Mouse (Mus musculus) kidney, embryonic 15.5 days (tissue): ENCODE measurements around the gene Fam3b. TPM values are rescaled to one million over a fixed set of nuclear protein-coding genes. Genes with fewer than 3 reads are reported as not detected.

Experiments
- ATAC-seq: fragments of 200-750 bp; cut with Nextera tagmentation; replicated peaks from 2 replicates; pipeline ENCODE4 v1.8.0; 2017; ENCODE audit warnings: moderate TSS enrichment; ENCODE audit not compliant: low FRiP score
- H3K27ac ChIP-seq: fragments of 300-500 bp; sonication (generic); 2 replicates; pipeline ENCODE4 v1.5.1; 2015; ENCODE audit warnings: mild to moderate bottlenecking, inconsistent platforms
- H3K27me3 ChIP-seq: fragments of 300-500 bp; sonication (generic); 2 replicates; pipeline ENCODE4 v1.6.1; 2015; ENCODE audit warnings: inconsistent platforms
- H3K36me3 ChIP-seq: fragments of 300-500 bp; sonication (generic); 2 replicates; pipeline ENCODE4 v1.6.1; 2015; ENCODE audit warnings: inconsistent platforms
- H3K4me1 ChIP-seq: fragments of 300-500 bp; sonication (generic); 2 replicates; pipeline ENCODE4 v1.6.1; 2015; ENCODE audit warnings: inconsistent platforms
- H3K4me2 ChIP-seq: fragments of 300-500 bp; sonication (generic); 2 replicates; pipeline ENCODE4 v1.6.1; 2015; ENCODE audit warnings: moderate library complexity, mild to moderate bottlenecking, inconsistent platforms
- H3K4me3 ChIP-seq: fragments of 300-500 bp; sonication (generic); replicated peaks from 2 replicates; pipeline ENCODE4 v1.5.1; 2015; ENCODE audit warnings: mild to moderate bottlenecking, inconsistent platforms
- H3K9ac ChIP-seq: fragments of 300-500 bp; sonication (generic); 2 replicates; pipeline ENCODE4 v1.6.1; 2015; ENCODE audit warnings: mild to moderate bottlenecking, inconsistent platforms
- H3K9me3 ChIP-seq: fragments of 300-500 bp; sonication (generic); replicated peaks from 2 replicates; pipeline ENCODE4 v1.6.1; 2016; ENCODE audit warnings: inconsistent platforms
- WGBS: fragments of 180-500 bp; shearing (Covaris S2); methylation state at CpG from one replicate; pipeline ENCODE4 v1.1.7; 2015; ENCODE audit warnings: mixed read lengths; 5-methylcytosine and 5-hydroxymethylcytosine counted together
- polyA plus RNA-seq: library from polyadenylated mRNA; unstranded; fragments of >200 nt; fragmentation: Nextera tagmentation; extraction: Ambion mirVana; gene quantifications from 2 replicates; pipeline ENCODE4 v1.2.1, GENCODE M21; 2015

Fam3b gene
- polyA plus RNA-seq, 1 experiment from 2014 or later: not detected

GRCm38 (mm10) chr16:97476524-97476923, 38.1 kb downstream of the Fam3b start:
- WGBS: 78% methylated on average over 1 of the region's 1 CpGs
- H3K4me3 ChIP-seq: no peak overlapping the region
- H3K4me1 ChIP-seq: no peaks in the 10 kb centered on the region
- H3K9me3 ChIP-seq: no peaks in the 10 kb centered on the region
- H3K9ac ChIP-seq: no peak overlapping the region
- H3K27me3 ChIP-seq: no peaks in the 10 kb centered on the region
- H3K27ac ChIP-seq: no peak overlapping the region
- H3K4me2 ChIP-seq: no peak overlapping the region
- H3K36me3 ChIP-seq: no peaks in the 10 kb centered on the region
- ATAC-seq: no peak

GRCm38 (mm10) chr16:97475581-97475980, 39.0 kb downstream of the Fam3b start:
- H3K27me3 ChIP-seq: no peaks in the 10 kb centered on the region
- no peak overlapping the region for H3K4me2 ChIP-seq
- ATAC-seq: no peak
- no peak overlapping the region for H3K27ac ChIP-seq
- WGBS: 82% methylated on average over 3 of the region's 3 CpGs
- no peak overlapping the region for H3K4me3 ChIP-seq
- no peaks in the 10 kb centered on the region for H3K9me3 ChIP-seq
- no peaks in the 10 kb centered on the region for H3K4me1 ChIP-seq
- no peaks in the 10 kb centered on the region for H3K36me3 ChIP-seq
- no peak overlapping the region for H3K9ac ChIP-seq

GRCm38 (mm10) chr16:97474671-97475070, 39.9 kb downstream of the Fam3b start:
- Histone ChIP-seq H3K4me3 (no peak overlapping the region), H3K9me3 (no peaks in the 10 kb centered on the region), H3K36me3 (no peaks in the 10 kb centered on the region), H3K9ac (no peak overlapping the region), H3K27ac (no peak overlapping the region), H3K27me3 (no peaks in the 10 kb centered on the region), H3K4me1 (no peaks in the 10 kb centered on the region), H3K4me2 (no peak overlapping the region)
- no peak for ATAC-seq
- 80% methylated on average over 2 of the region's 2 CpGs for WGBS

- H3K36me3 ChIP-seq: no peaks in the 10 kb centered on the region
- H3K27me3 ChIP-seq: no peaks in the 10 kb centered on the region
- no peak overlapping the region for H3K9ac ChIP-seq
- H3K4me3 ChIP-seq: no peak overlapping the region
- H3K4me2 ChIP-seq: no peak overlapping the region
- no peaks in the 10 kb centered on the region for H3K4me1 ChIP-seq
- no peaks in the 10 kb centered on the region for H3K9me3 ChIP-seq
- H3K27ac ChIP-seq: no peak overlapping the region
- WGBS: 81% methylated on average over 4 of the region's 4 CpGs
- ATAC-seq: no peak
These were observed 46.4 kb downstream of the Fam3b start for GRCm38 (mm10) chr16:97467993-97468791.

GRCm38 (mm10) chr16:97467472-97467871, 47.1 kb downstream of the Fam3b start:
- Histone ChIP-seq H3K9me3 (no peaks in the 10 kb centered on the region), H3K4me2 (no peak overlapping the region), H3K36me3 (no peaks in the 10 kb centered on the region), H3K27ac (no peak overlapping the region), H3K4me1 (peaks cover 3% of the 10 kb centered on the region; the same call in 1 of the 2 replicates), H3K27me3 (no peaks in the 10 kb centered on the region), H3K9ac (no peak overlapping the region), H3K4me3 (no peak overlapping the region)
- 73% methylated on average over 3 of the region's 3 CpGs for WGBS
- ATAC-seq: no peak

- H3K9ac ChIP-seq: no peak overlapping the region
- no peaks in the 10 kb centered on the region for H3K36me3 ChIP-seq
- H3K9me3 ChIP-seq: no peaks in the 10 kb centered on the region
- 58% methylated on average over 4 of the region's 4 CpGs for WGBS
- H3K27ac ChIP-seq: no peak overlapping the region
- no peak overlapping the region for H3K4me3 ChIP-seq
- no peaks in the 10 kb centered on the region for H3K27me3 ChIP-seq
- no peak for ATAC-seq
- no peak overlapping the region for H3K4me2 ChIP-seq
- peaks cover 3% of the 10 kb centered on the region; the same call in 1 of the 2 replicates for H3K4me1 ChIP-seq
These were observed 48.2 kb downstream of the Fam3b start for GRCm38 (mm10) chr16:97466182-97466957.

GRCm38 (mm10) chr16:97462481-97463181, 52.0 kb downstream of the Fam3b start, which contains the start of gene Mx1:
Gene Mx1 (minus strand): TSS chr16:97462907.
- Histone ChIP-seq H3K4me3 (no peak within 1 kb of the TSS), H3K27me3 (no peaks in the 10 kb centered on the region), H3K9me3 (no peaks in the 10 kb centered on the region; the same call in 1 of the 2 replicates), H3K4me2 (no peak within 1 kb of the TSS), H3K9ac (no peak within 1 kb of the TSS), H3K36me3 (no peaks in the 10 kb centered on the region), H3K27ac (no peak within 1 kb of the TSS), H3K4me1 (peaks cover 3% of the 10 kb centered on the region; the same call in 1 of the 2 replicates)
- WGBS: 32% methylated on average over 4 of the region's 4 CpGs
- peak; percentile 49; the same call in 1 of the 2 replicates for ATAC-seq

GRCm38 (mm10) chr16:97461271-97461670, 53.3 kb downstream of the Fam3b start:
- Histone ChIP-seq H3K4me1 (peaks cover 3% of the 10 kb centered on the region; the same call in 1 of the 2 replicates), H3K36me3 (no peaks in the 10 kb centered on the region), H3K4me2 (no peak overlapping the region), H3K27me3 (no peaks in the 10 kb centered on the region), H3K27ac (no peak overlapping the region), H3K9me3 (no peaks in the 10 kb centered on the region; the same call in 1 of the 2 replicates), H3K9ac (no peak overlapping the region), H3K4me3 (no peak overlapping the region)
- 63% methylated on average over 2 of the region's 2 CpGs for WGBS
- ATAC-seq: no peak

GRCm38 (mm10) chr16:97459831-97460230, 54.8 kb downstream of the Fam3b start:
- no peak overlapping the region for H3K4me2 ChIP-seq
- H3K4me3 ChIP-seq: no peak overlapping the region
- no peak for ATAC-seq
- peaks cover 3% of the 10 kb centered on the region; the same call in 1 of the 2 replicates for H3K4me1 ChIP-seq
- H3K27ac ChIP-seq: no peak overlapping the region
- H3K27me3 ChIP-seq: no peaks in the 10 kb centered on the region
- H3K9ac ChIP-seq: no peak overlapping the region
- WGBS: 47% methylated on average over 1 of the region's 1 CpGs
- H3K9me3 ChIP-seq: no peaks in the 10 kb centered on the region; the same call in 1 of the 2 replicates
- no peaks in the 10 kb centered on the region for H3K36me3 ChIP-seq

- ATAC-seq: no peak
- H3K4me2 ChIP-seq: no peak overlapping the region
- no peaks in the 10 kb centered on the region for H3K4me1 ChIP-seq
- H3K27me3 ChIP-seq: no peaks in the 10 kb centered on the region
- no peaks in the 10 kb centered on the region for H3K9me3 ChIP-seq
- no peaks in the 10 kb centered on the region for H3K36me3 ChIP-seq
- H3K9ac ChIP-seq: no peak overlapping the region
- H3K4me3 ChIP-seq: no peak overlapping the region
- H3K27ac ChIP-seq: no peak overlapping the region
These were observed 67.2 kb downstream of the Fam3b start for GRCm38 (mm10) chr16:97447386-97447785.

- no peaks in the 10 kb centered on the region for H3K36me3 ChIP-seq
- no peaks in the 10 kb centered on the region for H3K4me1 ChIP-seq
These were observed 70.8 kb downstream of the Fam3b start for GRCm38 (mm10) chr16:97443670-97444263.

More at GRCm38 (mm10) chr16:97443670-97444263, 70.8 kb downstream of the Fam3b start:
- 50% methylated on average over 14 of the region's 14 CpGs for WGBS
- Histone ChIP-seq H3K9ac (no peak overlapping the region), H3K27ac (no peak overlapping the region), H3K4me2 (no peak overlapping the region), H3K4me3 (no peak overlapping the region), H3K27me3 (no peaks in the 10 kb centered on the region), H3K9me3 (no peaks in the 10 kb centered on the region)
- peak; percentile 78 for ATAC-seq
